Mouse (Mus musculus): ENCODE data around the gene Csmd2.

Csmd2 gene

DNA sequence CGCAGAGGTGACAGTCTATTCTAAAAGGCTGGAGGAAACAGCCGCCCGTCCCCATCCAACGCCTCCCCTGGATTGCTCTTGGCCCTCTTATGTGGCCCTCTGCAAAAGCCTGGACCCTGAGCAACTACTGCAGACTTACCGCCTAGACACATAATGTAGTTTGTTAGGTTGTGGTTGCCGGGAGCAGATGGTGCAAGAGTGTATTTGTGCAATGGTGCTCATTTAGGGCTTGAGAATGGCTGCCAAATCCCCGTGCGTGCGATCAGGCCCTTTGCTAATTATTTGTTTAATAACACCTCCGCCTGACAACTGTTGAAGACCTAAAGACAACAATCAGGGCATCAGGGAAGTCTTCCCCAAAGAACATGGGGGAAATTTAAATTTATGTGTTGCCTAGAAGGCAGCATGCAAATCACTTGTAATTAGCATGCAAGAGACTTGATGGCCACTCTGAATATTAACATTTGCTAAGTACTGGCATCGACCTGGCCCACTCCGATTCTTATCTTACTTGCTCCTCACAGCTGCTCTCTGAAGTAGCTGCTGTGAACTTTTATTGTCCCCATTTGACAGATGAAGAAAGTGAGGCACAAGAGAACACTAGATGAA, 147.5 kb downstream of the Csmd2 start:
- in situ Hi-C loops (cut with MboI; ENCODE audit: unreplicated experiment in 2 of 2) = no loop called here

DNA sequence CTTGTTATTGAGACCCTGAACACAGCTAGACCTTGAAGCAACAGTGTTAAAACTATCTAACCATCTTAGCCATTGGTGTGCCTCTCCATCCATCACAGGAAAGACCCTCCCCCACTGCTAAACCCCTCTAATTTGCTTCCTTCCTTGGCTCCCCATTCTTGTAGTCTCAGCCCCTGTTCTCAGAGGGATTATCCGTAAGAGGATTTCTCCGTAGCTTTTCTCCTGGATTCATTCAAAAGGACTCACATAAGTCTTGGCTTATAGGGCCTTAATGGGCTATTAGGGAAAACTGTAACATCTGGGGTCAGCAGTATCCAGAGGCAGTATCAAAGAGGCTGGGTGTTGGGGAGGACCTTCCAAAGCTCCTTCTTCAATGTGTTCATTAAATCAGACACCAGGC, 152.3 kb downstream of the Csmd2 start:
- in situ Hi-C loops (cut with MboI; ENCODE audit: unreplicated experiment in 2 of 2) = no loop called here

DNA sequence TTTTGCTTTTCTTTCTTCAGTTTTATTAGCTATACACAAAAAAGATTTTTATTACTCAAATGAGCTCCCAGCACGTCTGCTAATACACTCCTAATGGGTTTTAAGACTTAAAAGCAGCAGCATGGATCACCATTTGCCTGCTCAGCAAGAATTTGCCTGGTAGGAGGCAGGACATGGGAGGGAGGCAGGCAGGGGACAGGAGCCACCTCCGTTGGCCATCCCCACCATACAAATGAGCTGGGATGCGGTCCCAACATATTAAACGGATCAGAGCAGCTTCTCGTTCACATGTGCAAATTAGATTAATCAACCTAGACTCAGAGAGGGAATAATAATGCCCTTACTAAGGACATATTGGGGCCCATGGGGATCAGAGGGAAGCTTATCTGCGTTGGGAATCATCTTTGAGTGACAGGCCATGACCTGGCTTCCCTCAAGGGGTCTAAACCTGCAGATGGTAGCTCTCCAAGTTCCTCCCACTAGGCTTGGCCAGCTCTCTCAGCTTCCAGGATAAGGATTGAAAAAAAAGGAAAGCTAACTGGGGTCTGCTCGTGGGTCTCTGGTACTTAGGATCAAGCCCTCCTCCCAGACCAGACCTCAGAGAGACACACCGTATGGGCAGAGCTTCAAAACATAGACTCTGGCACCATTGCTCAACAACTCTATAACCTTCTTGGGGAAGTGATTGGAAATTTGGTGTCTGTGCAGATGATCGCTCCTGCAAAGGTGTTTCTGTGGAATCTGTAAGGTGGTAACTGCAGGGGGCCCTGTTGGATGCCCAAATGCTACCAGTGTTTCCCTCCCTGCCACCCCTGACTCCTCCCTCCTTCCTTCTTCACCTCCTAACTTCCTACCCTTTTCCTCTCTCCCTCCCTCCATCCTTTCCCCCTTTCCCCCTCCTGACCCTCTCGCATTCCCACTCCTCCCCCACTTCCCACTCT, 153.8 kb downstream of the Csmd2 start:
- in situ Hi-C loops (cut with MboI; ENCODE audit: unreplicated experiment in 2 of 2) = no loop called here

DNA sequence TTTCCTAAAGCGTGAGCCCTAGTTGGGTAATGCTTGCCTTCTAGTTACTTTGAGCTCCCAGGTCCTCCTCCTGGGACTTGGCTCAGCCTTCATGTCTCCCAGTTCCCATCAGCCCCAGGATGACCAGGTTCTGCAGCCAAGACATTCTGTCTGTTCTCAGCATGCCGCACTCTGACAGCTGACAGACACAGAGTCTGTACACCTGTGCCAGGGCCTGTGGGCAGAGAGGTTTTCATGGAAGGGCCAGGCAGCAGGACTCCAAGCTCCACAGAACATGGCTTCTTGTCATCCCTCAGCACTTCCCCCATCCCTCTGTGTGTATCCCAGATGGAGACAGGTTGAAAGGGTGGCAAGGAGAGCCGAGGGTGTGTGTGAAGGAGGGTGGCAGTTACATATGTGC, 154.6 kb downstream of the Csmd2 start:
- in situ Hi-C loops (cut with MboI; ENCODE audit: unreplicated experiment in 2 of 2) = no loop called here

DNA sequence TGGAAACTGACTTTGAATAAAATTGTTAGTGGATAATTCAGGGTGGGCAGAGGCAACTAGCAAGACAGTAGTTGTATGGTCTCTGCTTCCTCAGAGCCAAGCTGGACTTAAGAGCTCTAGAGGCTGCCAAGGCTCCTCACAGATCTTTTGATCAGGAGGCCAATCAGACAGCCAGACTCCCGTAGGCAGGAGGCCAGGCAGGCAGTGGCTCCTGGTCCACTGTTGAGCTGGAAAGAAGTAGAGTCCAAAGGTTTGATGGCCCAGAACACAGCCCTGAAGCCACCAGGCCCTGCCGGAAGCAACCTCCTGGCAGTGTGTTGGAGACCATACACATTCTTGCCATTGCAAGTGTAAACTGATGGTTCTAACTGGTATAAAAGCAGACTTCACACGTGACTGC, 155.5 kb downstream of the Csmd2 start:
- in situ Hi-C loops (cut with MboI; ENCODE audit: unreplicated experiment in 2 of 2) = no loop called here

DNA sequence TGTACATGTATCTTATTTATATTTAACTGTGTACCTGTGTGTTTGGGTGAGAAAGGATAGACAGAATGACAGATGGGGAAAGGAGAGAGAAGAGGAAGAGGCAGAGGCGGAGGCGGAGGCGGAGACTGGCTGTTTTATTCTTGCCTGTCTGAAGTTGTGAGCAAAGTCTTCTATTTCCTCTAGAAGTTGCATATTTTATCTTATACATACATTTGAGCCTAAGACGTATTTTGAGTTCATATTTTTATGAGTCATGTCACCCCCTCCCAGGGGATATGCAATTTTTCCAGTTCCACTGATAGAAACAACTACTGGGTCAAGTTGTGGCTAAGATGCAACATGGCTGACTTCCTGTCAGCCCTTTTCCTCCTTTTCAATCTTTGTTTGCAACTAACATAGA, 161.9 kb downstream of the Csmd2 start:
- in situ Hi-C loops (cut with MboI; ENCODE audit: unreplicated experiment in 2 of 2) = no loop called here

DNA sequence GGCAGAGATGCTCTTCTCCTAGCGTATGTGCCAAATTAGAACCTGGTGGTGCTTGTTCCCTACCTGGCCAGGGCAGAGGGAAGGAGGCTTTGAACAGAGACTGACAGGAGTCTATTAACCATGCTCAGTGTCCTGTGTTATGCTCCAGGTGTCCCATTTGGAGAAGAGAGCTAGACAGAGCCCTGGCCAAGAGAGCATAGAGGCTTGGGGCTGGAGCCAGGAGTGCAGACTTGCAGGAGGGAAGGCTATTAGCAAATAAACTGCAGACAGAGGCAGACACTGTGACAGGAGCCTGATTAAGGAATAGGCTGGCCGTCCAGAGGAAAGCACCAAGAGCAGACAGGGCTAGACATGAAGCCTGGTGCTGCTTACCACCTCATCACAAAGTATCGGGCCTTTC, 164.4 kb downstream of the Csmd2 start:
- in situ Hi-C loops (cut with MboI; ENCODE audit: unreplicated experiment in 2 of 2) = no loop called here

DNA sequence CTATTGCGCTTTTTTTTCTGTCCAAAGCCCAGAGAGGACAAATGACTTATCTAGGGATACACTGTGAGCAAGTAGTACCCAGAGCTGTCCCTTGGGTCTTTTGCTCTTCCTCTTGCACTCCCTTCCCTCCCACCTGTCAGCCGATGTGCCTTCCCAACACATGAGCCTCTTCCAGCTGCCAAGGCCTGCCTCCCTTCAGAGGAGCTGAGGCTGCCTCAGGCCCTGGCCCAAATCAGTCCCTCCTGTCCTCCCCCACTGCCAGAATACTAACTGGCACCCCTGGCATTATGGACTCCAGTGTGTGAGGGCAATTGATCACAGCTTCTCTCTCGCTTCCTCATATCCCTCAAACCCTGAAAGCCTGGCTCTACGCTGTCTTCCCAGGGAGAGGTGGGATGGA, 165.5 kb downstream of the Csmd2 start:
- in situ Hi-C loops (cut with MboI; ENCODE audit: unreplicated experiment in 2 of 2) = no loop called here

DNA sequence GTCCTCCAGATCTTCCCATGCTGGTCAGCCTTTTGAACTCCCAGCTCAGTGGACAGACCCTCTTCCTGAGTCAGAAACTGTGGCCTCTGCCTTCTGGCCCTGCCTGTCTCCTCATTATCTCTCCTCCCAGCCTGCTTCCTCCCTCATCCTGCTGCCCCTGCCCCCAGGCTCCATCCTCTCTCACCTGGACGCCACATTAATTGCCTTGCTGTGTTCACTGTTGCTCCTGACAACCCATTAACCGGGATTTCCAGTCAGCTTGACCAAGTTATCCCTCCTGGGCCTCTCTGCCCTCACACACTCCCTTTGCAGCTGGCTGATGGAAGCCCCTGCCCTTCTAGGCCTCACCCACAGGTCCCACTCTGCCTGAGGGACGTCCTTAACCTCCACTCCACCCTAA, 167.6 kb downstream of the Csmd2 start:
- in situ Hi-C loops (cut with MboI; ENCODE audit: unreplicated experiment in 2 of 2) = no loop called here

DNA sequence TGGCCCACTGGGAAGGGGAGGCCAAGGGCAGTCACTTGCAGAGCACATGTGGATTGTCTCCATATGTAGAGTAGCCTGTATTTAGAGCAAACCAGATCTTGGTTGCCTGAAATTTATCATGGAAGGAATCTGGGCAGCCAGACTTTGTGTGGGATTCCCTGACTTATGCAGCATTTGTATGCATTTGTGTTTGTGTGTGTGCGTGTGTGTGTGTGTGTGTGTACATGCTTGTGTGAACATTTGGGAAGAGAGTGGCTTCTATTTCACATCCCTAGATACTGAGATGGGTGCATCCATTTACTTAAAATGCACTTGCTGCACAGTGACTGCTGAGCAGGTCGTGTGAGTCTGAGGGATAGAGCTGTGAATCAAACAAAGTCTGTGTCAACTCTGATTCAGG, 173.0 kb downstream of the Csmd2 start:
- in situ Hi-C loops (cut with MboI; ENCODE audit: unreplicated experiment in 2 of 2) = no loop called here

DNA sequence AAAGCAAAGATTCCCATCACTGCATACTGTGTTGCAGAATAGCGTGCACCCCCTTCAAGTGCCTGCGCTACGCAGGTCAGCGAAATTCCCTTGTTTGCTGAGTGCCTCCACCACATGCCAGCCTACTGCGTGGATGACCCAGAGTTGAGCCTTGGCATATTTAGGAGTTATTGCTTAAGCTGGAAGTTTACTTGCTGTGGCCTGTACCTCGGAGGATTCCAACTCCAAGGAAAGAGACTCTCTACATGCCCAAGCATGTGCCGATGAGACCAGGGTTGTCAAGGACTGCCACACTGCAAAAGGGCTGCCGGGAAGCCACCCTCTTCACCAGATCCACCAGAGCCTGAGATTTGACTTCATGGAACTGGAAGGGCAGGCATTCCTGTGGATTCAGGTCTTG, 182.5 kb downstream of the Csmd2 start:
- in situ Hi-C loops (cut with MboI; ENCODE audit: unreplicated experiment in 2 of 2) = no loop called here

DNA sequence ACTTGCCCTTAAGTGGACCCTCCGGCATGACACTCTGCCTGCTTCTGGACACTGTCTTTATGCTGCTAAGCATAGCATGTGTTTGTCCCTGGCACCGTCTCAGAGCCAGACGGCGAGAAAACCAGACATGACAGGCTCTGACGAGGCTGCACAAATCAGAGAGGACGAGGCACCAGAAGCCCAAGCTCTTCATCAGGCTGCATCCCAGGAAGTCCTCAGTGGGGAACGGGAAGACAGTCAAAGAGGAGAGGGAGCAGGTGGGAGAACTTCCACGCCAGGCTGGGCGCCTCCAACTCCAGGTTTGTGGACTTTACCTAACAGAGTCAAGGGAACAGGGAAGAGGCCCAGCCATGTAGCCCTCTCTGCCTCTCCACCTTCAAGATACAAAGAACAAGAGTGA, 183.6 kb downstream of the Csmd2 start:
- in situ Hi-C loops (cut with MboI; ENCODE audit: unreplicated experiment in 2 of 2) = no loop called here

DNA sequence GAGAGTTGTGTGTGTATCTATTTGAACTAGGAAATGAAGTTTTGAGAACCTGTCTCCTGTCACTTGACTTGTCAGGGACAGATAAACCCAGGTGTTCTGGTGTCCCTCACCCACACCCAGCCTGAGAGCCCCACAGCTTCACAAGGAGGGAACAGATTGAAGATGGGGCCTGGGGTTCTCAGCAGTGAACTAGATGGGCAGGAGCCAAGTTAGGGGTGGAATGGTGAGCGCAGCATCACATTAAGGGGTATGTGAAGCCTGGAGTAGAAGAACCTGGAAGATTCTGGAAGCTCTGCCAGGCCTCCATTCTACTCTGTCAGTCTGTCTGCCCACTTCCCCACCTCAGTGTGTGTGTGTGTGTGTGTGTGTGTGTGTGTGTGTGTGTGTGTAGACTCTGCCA, 184.0 kb downstream of the Csmd2 start:
- in situ Hi-C loops (cut with MboI; ENCODE audit: unreplicated experiment in 2 of 2) = no loop called here

DNA sequence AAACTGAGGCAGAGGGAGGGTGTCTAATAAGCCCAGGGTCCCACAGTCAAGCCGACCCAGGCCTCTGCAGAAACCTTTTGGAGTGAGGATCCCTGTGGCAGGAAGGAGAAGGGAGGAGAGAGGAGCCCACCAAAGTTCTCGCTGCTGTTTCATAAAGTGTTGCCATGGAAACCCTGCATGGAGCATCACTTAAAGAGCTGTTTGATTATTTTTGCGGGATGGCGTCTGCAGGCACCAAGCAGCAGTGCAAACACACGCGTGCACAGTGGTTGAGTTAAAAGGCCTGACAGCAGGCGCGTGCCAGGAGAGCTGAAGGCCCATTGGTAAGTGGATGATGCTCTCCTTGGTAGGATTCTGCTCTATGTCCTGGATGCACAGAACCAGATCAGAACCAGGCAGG, 191.3 kb downstream of the Csmd2 start:
- in situ Hi-C loops (cut with MboI; ENCODE audit: unreplicated experiment in 2 of 2) = no loop called here

DNA sequence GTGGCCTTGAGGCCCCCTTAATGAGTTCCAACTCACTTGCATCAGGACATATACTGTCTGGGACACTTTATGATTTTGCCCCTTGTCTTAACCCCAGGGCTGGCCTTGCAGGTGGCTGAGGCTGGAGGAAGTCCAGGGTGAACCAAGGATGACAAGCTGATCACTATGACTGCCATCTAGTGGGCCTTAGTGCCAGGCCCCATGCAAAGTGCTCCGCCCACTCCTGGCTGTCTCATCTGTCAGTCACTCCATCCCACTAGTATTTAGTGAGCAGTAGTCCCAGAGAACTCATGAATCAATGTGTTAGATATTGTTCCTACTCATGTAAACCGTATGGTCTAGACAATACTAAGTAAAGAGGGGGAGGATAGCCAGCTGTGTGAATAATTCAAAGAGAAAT, 191.9 kb downstream of the Csmd2 start:
- in situ Hi-C loops (cut with MboI; ENCODE audit: unreplicated experiment in 2 of 2) = no loop called here

DNA sequence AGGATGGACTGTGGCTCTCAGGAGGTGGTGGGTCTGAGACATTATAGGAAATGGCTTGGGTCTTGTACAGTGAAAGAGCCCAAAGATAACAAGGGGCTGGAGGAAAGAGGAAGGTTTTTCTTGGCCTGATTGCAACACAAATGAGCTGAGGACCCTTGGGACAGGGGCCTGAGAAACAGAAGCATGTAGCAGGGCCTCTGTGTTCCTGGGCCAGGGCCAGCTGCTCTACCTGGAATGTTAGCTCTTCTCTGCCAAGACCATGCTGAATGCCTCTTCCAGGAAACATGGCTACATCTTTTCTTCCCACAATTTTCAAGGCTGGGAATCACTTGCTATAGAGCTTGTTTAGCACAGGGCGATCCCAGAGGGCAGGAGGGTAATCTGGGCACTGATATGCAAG, 197.1 kb downstream of the Csmd2 start:
- in situ Hi-C loops (cut with MboI; ENCODE audit: unreplicated experiment in 2 of 2) = no loop called here

DNA sequence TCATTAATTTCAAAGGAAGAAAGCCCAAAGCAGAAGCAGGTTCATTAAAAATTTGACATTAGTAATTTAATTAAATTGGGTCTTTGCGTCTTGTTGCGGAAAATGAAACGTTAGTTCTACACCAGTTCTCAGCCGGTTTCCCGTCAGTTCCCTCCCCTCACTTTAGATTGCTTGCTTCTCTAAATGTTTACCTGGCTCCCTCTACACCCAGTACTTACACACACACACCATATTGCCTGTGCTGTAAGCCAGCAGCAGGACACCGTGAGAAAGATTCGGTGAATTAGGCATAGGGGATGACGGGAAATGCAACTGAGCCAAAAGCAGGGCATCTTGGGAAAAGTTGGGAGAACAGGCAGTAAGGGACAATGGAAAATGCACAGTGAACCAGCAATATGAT, 206.8 kb downstream of the Csmd2 start:
- in situ Hi-C loops (cut with MboI; ENCODE audit: unreplicated experiment in 2 of 2) = no loop called here

DNA sequence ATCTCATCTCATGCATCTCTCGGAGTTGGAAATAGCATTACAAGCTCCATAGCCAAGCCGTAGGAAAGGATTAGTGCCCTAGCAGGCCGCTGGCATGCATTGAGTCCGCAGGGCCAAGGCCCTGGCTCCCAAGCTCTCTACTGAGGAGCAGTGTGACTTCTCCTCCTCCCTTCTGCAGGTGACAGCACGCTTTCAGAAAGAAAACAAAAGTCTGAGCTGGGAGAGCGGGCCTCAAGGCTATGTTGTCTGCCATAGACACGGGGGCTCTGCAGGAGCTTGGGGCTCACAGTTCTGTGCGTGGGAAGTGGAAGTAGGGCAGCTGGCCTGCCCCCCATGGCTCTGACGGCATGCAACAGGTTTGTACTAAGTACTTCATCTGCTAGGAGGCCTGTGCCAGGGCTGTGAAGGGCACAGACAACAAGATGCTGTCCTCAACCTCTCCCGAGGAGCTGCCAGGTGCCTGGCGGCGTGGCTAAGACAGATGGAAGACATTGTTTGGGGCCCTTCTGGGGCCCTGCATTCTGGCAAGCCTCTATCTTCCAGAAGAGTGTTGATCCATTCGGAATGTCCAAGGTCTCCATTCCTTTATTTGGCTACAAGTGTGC, 230.4 kb downstream of the Csmd2 start:
- in situ Hi-C loops (cut with MboI; ENCODE audit: unreplicated experiment in 2 of 2) = no loop called here

DNA sequence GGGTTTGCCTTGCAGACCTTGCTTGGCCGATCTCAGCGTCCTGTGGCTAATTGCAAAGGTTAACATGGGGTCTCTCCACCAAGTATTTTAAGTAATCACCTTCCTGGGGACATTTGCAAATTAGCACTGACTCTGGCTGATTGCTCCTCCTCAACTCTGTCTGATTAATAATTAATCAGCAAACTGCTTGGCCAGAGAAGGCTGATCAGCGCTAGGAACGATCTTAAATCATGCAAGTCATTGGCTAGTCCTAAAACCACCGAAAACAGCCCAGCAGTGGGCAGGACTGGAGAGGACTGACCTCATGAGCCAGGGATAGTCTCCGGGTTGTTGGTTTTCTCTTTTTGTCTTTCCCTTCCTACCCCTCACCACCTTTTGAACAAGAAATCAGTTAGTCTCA, 236.8 kb downstream of the Csmd2 start:
- in situ Hi-C loops (cut with MboI; ENCODE audit: unreplicated experiment in 2 of 2) = no loop called here

DNA sequence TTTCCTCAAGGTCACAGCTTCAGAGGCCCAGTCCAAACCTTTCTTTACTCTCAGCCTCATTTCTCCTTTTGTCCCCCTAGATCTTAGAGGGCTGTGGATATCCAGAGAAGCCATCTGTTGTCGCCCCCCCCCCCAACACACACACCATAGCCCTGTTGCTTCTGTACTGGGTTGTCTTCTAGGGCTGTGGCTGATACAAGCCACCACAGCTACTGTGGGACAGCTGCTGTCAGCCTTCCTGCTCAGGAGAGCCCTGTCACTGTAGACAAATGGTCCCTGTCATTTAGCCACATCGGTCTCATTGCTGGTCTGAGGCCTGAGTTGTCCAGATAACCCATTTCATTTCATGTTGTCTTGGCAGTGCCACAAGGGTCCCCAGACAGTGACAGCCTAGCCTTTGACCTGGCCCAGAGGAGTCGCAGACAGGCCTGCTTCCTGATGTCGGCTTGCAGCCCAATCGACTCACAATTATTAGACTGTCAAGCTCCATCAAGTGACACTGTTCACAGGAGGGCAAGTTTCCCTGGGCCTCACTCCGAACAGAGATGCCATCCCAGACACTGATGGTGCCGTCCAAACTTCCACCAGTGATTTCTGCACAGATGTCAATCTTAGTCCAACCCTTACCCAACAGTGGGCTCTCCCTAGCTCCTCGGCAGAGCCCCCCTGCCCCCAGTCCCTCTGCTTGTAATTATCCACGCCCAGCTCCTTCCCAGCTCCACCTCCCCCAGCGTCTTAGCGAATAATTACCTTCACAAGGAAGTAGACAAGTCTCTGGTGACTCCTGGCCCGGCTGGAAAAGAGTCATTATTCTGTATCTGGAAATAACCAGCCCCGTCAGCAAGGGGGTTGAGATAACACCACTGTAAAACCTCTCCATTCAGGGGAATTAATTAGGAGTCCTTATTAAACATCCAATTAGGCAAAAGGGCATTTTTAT, 240.0 kb downstream of the Csmd2 start:
- in situ Hi-C loops (cut with MboI; ENCODE audit: unreplicated experiment in 2 of 2) = no loop called here

DNA sequence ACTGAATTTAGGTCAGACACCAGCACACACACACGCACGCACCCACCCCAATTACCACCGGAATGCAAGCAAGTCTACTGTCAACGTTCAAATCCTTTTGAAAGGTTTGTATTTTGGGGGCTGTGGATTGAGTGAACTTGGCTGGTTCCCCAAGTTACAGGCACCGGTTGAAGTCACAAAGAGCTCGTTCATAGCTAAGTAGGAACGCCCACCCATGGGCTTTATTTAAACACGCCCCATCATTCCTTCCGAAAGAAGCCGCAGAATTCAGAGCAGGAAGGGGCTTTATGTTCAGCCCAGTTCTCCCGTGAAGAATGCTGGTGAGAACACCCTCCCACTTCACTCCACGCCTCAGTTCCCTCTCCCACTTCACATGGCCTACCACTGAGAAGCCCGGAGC, 245.8 kb downstream of the Csmd2 start:
- in situ Hi-C loops (cut with MboI; ENCODE audit: unreplicated experiment in 2 of 2) = no loop called here

All from v-Abl transformed pro-B cells (cell line).